8 mouse cellular contexts compared by ENCODE assay signal in the genomic region with DNA sequence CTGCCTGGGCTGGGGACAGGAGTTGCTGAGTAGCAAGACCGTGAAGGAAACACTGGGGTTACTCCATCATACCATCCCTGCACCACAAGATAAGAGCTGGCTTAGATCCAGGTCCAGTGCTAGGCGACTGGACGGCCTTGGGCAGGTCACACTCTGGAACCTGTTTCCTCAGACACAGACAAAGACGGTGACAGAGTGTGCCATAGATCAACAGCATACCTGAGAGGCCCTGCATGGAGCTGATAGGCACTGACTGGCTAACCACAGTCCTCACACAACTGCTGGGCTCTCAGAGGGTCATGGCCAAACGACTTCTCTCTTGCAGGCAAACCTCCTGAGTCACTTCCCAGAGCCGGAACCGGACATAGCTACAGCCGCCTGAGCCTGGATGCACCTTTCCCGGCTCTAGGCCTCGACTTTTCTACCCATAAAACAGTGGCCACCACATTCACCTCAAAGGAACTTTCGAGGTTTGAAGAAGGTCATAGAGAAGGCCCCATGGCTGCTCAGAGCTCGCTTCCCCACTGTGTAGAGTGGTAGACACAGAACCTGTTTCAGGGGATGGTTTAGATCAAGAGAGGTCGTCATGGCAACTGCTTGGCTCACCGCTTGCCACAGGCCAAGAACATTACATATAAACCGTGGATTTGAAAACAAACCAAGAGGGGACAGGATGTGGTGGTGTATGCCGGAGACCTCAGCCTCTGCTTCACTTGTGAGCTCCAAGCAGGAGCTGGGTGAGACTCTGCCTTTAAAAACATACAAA. TPM values are rescaled to one million over a fixed set of nuclear protein-coding genes. Genes with fewer than 3 reads are reported as not detected.
DNase-seq lines count a peak whose midpoint lies in the region; ATAC-seq and TF ChIP-seq lines count a peak whose summit lies in the region.

No protein-coding gene starts in this region.

- H3K27me3 ChIP-seq in kidney, postnatal 0 days (ENCODE audit: insufficient read depth, low read length) = no peaks in the 10 kb centered on the region
- no peaks in the 10 kb centered on the region for H3K27me3 ChIP-seq in limb, embryonic 15.5 days
- H3K27me3 ChIP-seq in midbrain, postnatal 0 days (ENCODE audit: insufficient read depth, low read length) = no peaks in the 10 kb centered on the region

- H3K4me1 ChIP-seq in kidney, postnatal 0 days (replicated peaks; ENCODE audit: insufficient read depth, low read length) = peaks cover 15% of the 10 kb centered on the region; the same call in 1 of the 2 replicates
- H3K4me1 ChIP-seq in limb, embryonic 15.5 days = peaks cover 33% of the 10 kb centered on the region
- H3K4me1 ChIP-seq in midbrain, postnatal 0 days (ENCODE audit: insufficient read depth, low read length) = peaks cover 13% of the 10 kb centered on the region

- no peaks in the 10 kb centered on the region for H3K9me3 ChIP-seq in kidney, postnatal 0 days (replicated peaks; ENCODE audit: low read length)
- H3K9me3 ChIP-seq in limb, embryonic 15.5 days = no peaks in the 10 kb centered on the region
- no peaks in the 10 kb centered on the region for H3K9me3 ChIP-seq in midbrain, postnatal 0 days (ENCODE audit: low read length)

- ATAC-seq in kidney, postnatal 0 days (replicated peaks; ENCODE audit: low FRiP score, low read depth) = no peak
- peak; percentile 12; the same call in 1 of the 2 replicates for ATAC-seq in limb, embryonic 15.5 days (ENCODE audit: insufficient number of reproducible peaks, low FRiP score, low TSS enrichment, low read depth)
- no peak for ATAC-seq in midbrain, postnatal 0 days (ENCODE audit: low FRiP score)

- 55% methylated on average over 16 of the region's 16 CpGs for WGBS in kidney, postnatal 0 days
- WGBS in limb, embryonic 15.5 days = 55% methylated on average over 16 of the region's 16 CpGs
- 55% methylated on average over 16 of the region's 16 CpGs for WGBS in midbrain, postnatal 0 days

- no peak overlapping the region for H3K9ac ChIP-seq in kidney, postnatal 0 days (ENCODE audit: low read depth, low read length)
- no peak overlapping the region for H3K9ac ChIP-seq in limb, embryonic 15.5 days
- H3K9ac ChIP-seq in midbrain, postnatal 0 days (replicated peaks; ENCODE audit: low read length, poor library complexity, severe bottlenecking) = no peak overlapping the region

- DNase-seq in kidney, postnatal 0 days (ENCODE audit: low spot score) = no peak
- DNase-seq in kidney, postnatal 10 days = no peak
- DNase-seq in brain, adult 2 months (ENCODE audit: low read depth, low spot score) = peak; percentile 62
- no peak for DNase-seq in midbrain, postnatal 0 days (ENCODE audit: low spot score)
- DNase-seq in gastrocnemius, postnatal 25 days = no peak
- no peak for DNase-seq in frontal cortex, postnatal 14 days (ENCODE audit: low spot score in 2 of 2)
- DNase-seq in layer of hippocampus, adult 9-11 months = no peak

- no peak overlapping the region for H3K4me3 ChIP-seq in kidney, postnatal 0 days (replicated peaks; ENCODE audit: low read depth, low read length)
- H3K4me3 ChIP-seq in limb, embryonic 15.5 days = no peak overlapping the region
- no peak overlapping the region for H3K4me3 ChIP-seq in midbrain, postnatal 0 days (ENCODE audit: low read depth, low read length)

- no peaks in the 10 kb centered on the region for H3K36me3 ChIP-seq in kidney, postnatal 0 days (ENCODE audit: insufficient read depth, low read length)
- no peaks in the 10 kb centered on the region for H3K36me3 ChIP-seq in limb, embryonic 15.5 days
- no peaks in the 10 kb centered on the region for H3K36me3 ChIP-seq in midbrain, postnatal 0 days (ENCODE audit: insufficient read depth, low read length)

- no peak for TF ChIP-seq CTCF in kidney, postnatal 0 days (IDR thresholded peaks at IDR 0.05; ENCODE audit: low read depth)
- no peak for TF ChIP-seq CTCF in midbrain, postnatal 0 days (IDR thresholded peaks at IDR 0.05)

- H3K4me2 ChIP-seq in kidney, postnatal 0 days (ENCODE audit: low read length) = no peak overlapping the region
- H3K4me2 ChIP-seq in limb, embryonic 15.5 days = no peak overlapping the region
- H3K4me2 ChIP-seq in midbrain, postnatal 0 days (ENCODE audit: low read depth, low read length, poor library complexity, severe bottlenecking) = no peak overlapping the region

- H3K27ac ChIP-seq in kidney, postnatal 0 days = peak overlapping the region; percentile 62; the same call in 1 of the 2 replicates
- 0 out of 2 replicates have a peak overlapping the region, but pooled peaks have one; percentile 3 for H3K27ac ChIP-seq in limb, embryonic 15.5 days
- 0 out of 2 replicates have a peak overlapping the region, but pooled peaks have one; percentile 2 for H3K27ac ChIP-seq in midbrain, postnatal 0 days (ENCODE audit: low read depth, low read length)

RNA-seq across cellular contexts. Expression of gene Paqr7, which starts 1.5 kb away (rescaled TPM):
- polyA plus RNA-seq in kidney, postnatal 0 days (2015; fragmentation: Nextera tagmentation; extraction: Ambion mirVana) = 5.4 and 5.7 TPM in 2 replicates
- polyA plus RNA-seq in limb, embryonic 15.5 days (2015; fragmentation: Nextera tagmentation; extraction: Ambion mirVana) = 6.1 and 6.3 TPM in 2 replicates
- total RNA-seq in midbrain, postnatal 0 days (2014; rRNA removed) = 69.2 and 97.8 TPM in 2 replicates
- 38.9 and 41.3 TPM in 2 replicates for polyA plus RNA-seq in midbrain, postnatal 0 days (2015; fragmentation: Nextera tagmentation; extraction: Ambion mirVana)
- 1 to 10 TPM; 2.3 to 4.9 TPM for total RNA-seq in gastrocnemius, postnatal 25 days (2021)

RNA-seq across cellular contexts. Expression of gene Aunip, which starts 15.8 kb away (rescaled TPM):
- polyA plus RNA-seq in kidney, postnatal 0 days (2015; fragmentation: Nextera tagmentation; extraction: Ambion mirVana) = 5.2 and 7.0 TPM in 2 replicates
- polyA plus RNA-seq in limb, embryonic 15.5 days (2015; fragmentation: Nextera tagmentation; extraction: Ambion mirVana) = 8.9 and 12.1 TPM in 2 replicates
- 1.5 and 2.0 TPM in 2 replicates for total RNA-seq in midbrain, postnatal 0 days (2014; rRNA removed)
- 0.91 and 1.3 TPM in 2 replicates for polyA plus RNA-seq in midbrain, postnatal 0 days (2015; fragmentation: Nextera tagmentation; extraction: Ambion mirVana)
- total RNA-seq in gastrocnemius, postnatal 25 days (2021) = not detected

RNA-seq across cellular contexts. Expression of gene Stmn1, which starts 26.8 kb away (rescaled TPM):
- polyA plus RNA-seq in kidney, postnatal 0 days (2015; fragmentation: Nextera tagmentation; extraction: Ambion mirVana) = 926 and 1,019 TPM in 2 replicates
- polyA plus RNA-seq in limb, embryonic 15.5 days (2015; fragmentation: Nextera tagmentation; extraction: Ambion mirVana) = 1,227 and 1,246 TPM in 2 replicates
- total RNA-seq in midbrain, postnatal 0 days (2014; rRNA removed) = 1,269 and 1,609 TPM in 2 replicates
- polyA plus RNA-seq in midbrain, postnatal 0 days (2015; fragmentation: Nextera tagmentation; extraction: Ambion mirVana) = 6,261 and 6,359 TPM in 2 replicates
- 10 to 100 TPM in 1 of 2 experiments, 1 to 10 TPM in 1; 6.9 to 10.6 TPM for total RNA-seq in gastrocnemius, postnatal 25 days (2021)

RNA-seq across cellular contexts. Expression of gene Mtfr1l, which starts 40.2 kb away (rescaled TPM):
- polyA plus RNA-seq in kidney, postnatal 0 days (2015; fragmentation: Nextera tagmentation; extraction: Ambion mirVana) = 137 and 141 TPM in 2 replicates
- 105 and 114 TPM in 2 replicates for polyA plus RNA-seq in limb, embryonic 15.5 days (2015; fragmentation: Nextera tagmentation; extraction: Ambion mirVana)
- total RNA-seq in midbrain, postnatal 0 days (2014; rRNA removed) = 135 and 167 TPM in 2 replicates
- polyA plus RNA-seq in midbrain, postnatal 0 days (2015; fragmentation: Nextera tagmentation; extraction: Ambion mirVana) = 191 and 196 TPM in 2 replicates
- total RNA-seq in gastrocnemius, postnatal 25 days (2021) = 100 to 1,000 TPM; 120 to 122 TPM

RNA-seq across cellular contexts. Expression of gene Selenon, which starts 57.0 kb away (rescaled TPM):
- 13.9 and 27.9 TPM in 2 replicates for polyA plus RNA-seq in kidney, postnatal 0 days (2015; fragmentation: Nextera tagmentation; extraction: Ambion mirVana)
- polyA plus RNA-seq in limb, embryonic 15.5 days (2015; fragmentation: Nextera tagmentation; extraction: Ambion mirVana) = 17.2 and 21.9 TPM in 2 replicates
- total RNA-seq in midbrain, postnatal 0 days (2014; rRNA removed) = 22.8 and 26.1 TPM in 2 replicates
- 9.1 and 9.4 TPM in 2 replicates for polyA plus RNA-seq in midbrain, postnatal 0 days (2015; fragmentation: Nextera tagmentation; extraction: Ambion mirVana)
- 1 to 10 TPM; 6.5 to 7.2 TPM for total RNA-seq in gastrocnemius, postnatal 25 days (2021)

Comparison
In these comparisons a context has a peak if more than half of its experiments do, and no peak if none do; other contexts are left out.
1. H3K27ac ChIP-seq: peak in every context shown above with its lines; median percentile 62 in kidney, postnatal 0 days; 3 in limb, embryonic 15.5 days; 2 in midbrain, postnatal 0 days.